Mouse (Mus musculus): ENCODE results near the gene Cd19. TPM values are rescaled to one million over a fixed set of nuclear protein-coding genes. Genes with fewer than 3 reads are reported as not detected.

The Cd19 gene
- total and polyA plus RNA-seq, 2 experiments: 0.18 to 1.7 TPM

- Histone ChIP-seq H3K36me3 (ENCODE audit: control insufficient read depth, insufficient read depth, low read length) (no peaks in the 10 kb centered on the region), H3K27me3 (ENCODE audit: control insufficient read depth, insufficient read depth, low read length) (no peaks in the 10 kb centered on the region), H3K4me1 (ENCODE audit: control insufficient read depth, insufficient read depth, low read length) (no peaks in the 10 kb centered on the region), H3K79me2 (ENCODE audit: control insufficient read depth, insufficient read depth, low read length) (no peaks in the 10 kb centered on the region), H3K9ac (ENCODE audit: low read depth, low read length) (no peak overlapping the region), H3K27ac (replicated peaks; ENCODE audit: insufficient read depth, low read depth, low read length) (no peak overlapping the region), H3K4me3 (ENCODE audit: insufficient read depth, low read depth, low read length) (no peak overlapping the region)
- no peak for DNase-seq (ENCODE audit: extremely low read depth, low read depth, low spot score)
- TF ChIP-seq CTCF (IDR thresholded peaks at IDR 0.05; ENCODE audit: low read depth, low read length): no peak
- no peak for TF ChIP-seq POLR2A (IDR thresholded peaks at IDR 0.05; ENCODE audit: extremely low read depth, insufficient read depth, low read length)
- 85% methylated on average over 11 of the region's 11 CpGs for WGBS
Measured at GRCm38 (mm10) chr7:126458844-126459618, 44.3 kb upstream of the Cd19 start.

GRCm38 (mm10) chr7:126458225-126458624 is 43.5 kb upstream of the Cd19 start:
- Histone ChIP-seq H3K27ac (replicated peaks; ENCODE audit: insufficient read depth, low read depth, low read length) (no peak overlapping the region), H3K4me1 (ENCODE audit: control insufficient read depth, insufficient read depth, low read length) (no peaks in the 10 kb centered on the region), H3K4me3 (ENCODE audit: insufficient read depth, low read depth, low read length) (no peak overlapping the region), H3K36me3 (ENCODE audit: control insufficient read depth, insufficient read depth, low read length) (no peaks in the 10 kb centered on the region), H3K27me3 (ENCODE audit: control insufficient read depth, insufficient read depth, low read length) (no peaks in the 10 kb centered on the region), H3K9ac (ENCODE audit: low read depth, low read length) (no peak overlapping the region), H3K79me2 (ENCODE audit: control insufficient read depth, insufficient read depth, low read length) (no peaks in the 10 kb centered on the region)
- no peak for TF ChIP-seq CTCF (IDR thresholded peaks at IDR 0.05; ENCODE audit: low read depth, low read length)
- no peak for TF ChIP-seq POLR2A (IDR thresholded peaks at IDR 0.05; ENCODE audit: extremely low read depth, insufficient read depth, low read length)
- WGBS: 89% methylated on average over 5 of the region's 5 CpGs
- DNase-seq (ENCODE audit: extremely low read depth, low read depth, low spot score): no peak

GRCm38 (mm10) chr7:126456382-126457266 is 41.9 kb upstream of the Cd19 start:
- DNase-seq (ENCODE audit: extremely low read depth, low read depth, low spot score): no peak
- H3K9ac ChIP-seq (ENCODE audit: low read depth, low read length): no peak overlapping the region
- no peaks in the 10 kb centered on the region for H3K36me3 ChIP-seq (ENCODE audit: control insufficient read depth, insufficient read depth, low read length)
- 86% methylated on average over 17 of the region's 17 CpGs for WGBS
- no peaks in the 10 kb centered on the region for H3K4me1 ChIP-seq (ENCODE audit: control insufficient read depth, insufficient read depth, low read length)
- H3K27ac ChIP-seq (replicated peaks; ENCODE audit: insufficient read depth, low read depth, low read length): no peak overlapping the region
- TF ChIP-seq CTCF (IDR thresholded peaks at IDR 0.05; ENCODE audit: low read depth, low read length) (no peak), POLR2A (IDR thresholded peaks at IDR 0.05; ENCODE audit: extremely low read depth, insufficient read depth, low read length) (no peak)
- H3K79me2 ChIP-seq (ENCODE audit: control insufficient read depth, insufficient read depth, low read length): no peaks in the 10 kb centered on the region
- H3K4me3 ChIP-seq (ENCODE audit: insufficient read depth, low read depth, low read length): no peak overlapping the region
- no peaks in the 10 kb centered on the region for H3K27me3 ChIP-seq (ENCODE audit: control insufficient read depth, insufficient read depth, low read length)

GRCm38 (mm10) chr7:126455242-126455641 is 40.6 kb upstream of the Cd19 start:
- Histone ChIP-seq H3K4me1 (ENCODE audit: control insufficient read depth, insufficient read depth, low read length) (no peaks in the 10 kb centered on the region), H3K9ac (ENCODE audit: low read depth, low read length) (no peak overlapping the region), H3K4me3 (ENCODE audit: insufficient read depth, low read depth, low read length) (no peak overlapping the region), H3K27ac (replicated peaks; ENCODE audit: insufficient read depth, low read depth, low read length) (no peak overlapping the region), H3K27me3 (ENCODE audit: control insufficient read depth, insufficient read depth, low read length) (no peaks in the 10 kb centered on the region), H3K36me3 (ENCODE audit: control insufficient read depth, insufficient read depth, low read length) (no peaks in the 10 kb centered on the region), H3K79me2 (ENCODE audit: control insufficient read depth, insufficient read depth, low read length) (no peaks in the 10 kb centered on the region)
- no peak for DNase-seq (ENCODE audit: extremely low read depth, low read depth, low spot score)
- TF ChIP-seq CTCF (IDR thresholded peaks at IDR 0.05; ENCODE audit: low read depth, low read length) (no peak), POLR2A (IDR thresholded peaks at IDR 0.05; ENCODE audit: extremely low read depth, insufficient read depth, low read length) (no peak)
- WGBS: 60% methylated on average over 2 of the region's 2 CpGs

GRCm38 (mm10) chr7:126453861-126454260 is 39.2 kb upstream of the Cd19 start:
- no peaks in the 10 kb centered on the region for H3K79me2 ChIP-seq (ENCODE audit: control insufficient read depth, insufficient read depth, low read length)
- 73% methylated on average over 7 of the region's 7 CpGs for WGBS
- no peak overlapping the region for H3K4me3 ChIP-seq (ENCODE audit: insufficient read depth, low read depth, low read length)
- H3K27ac ChIP-seq (replicated peaks; ENCODE audit: insufficient read depth, low read depth, low read length): no peak overlapping the region
- TF ChIP-seq POLR2A (IDR thresholded peaks at IDR 0.05; ENCODE audit: extremely low read depth, insufficient read depth, low read length) (no peak), CTCF (IDR thresholded peaks at IDR 0.05; ENCODE audit: low read depth, low read length) (no peak)
- no peaks in the 10 kb centered on the region for H3K27me3 ChIP-seq (ENCODE audit: control insufficient read depth, insufficient read depth, low read length)
- no peaks in the 10 kb centered on the region for H3K36me3 ChIP-seq (ENCODE audit: control insufficient read depth, insufficient read depth, low read length)
- H3K4me1 ChIP-seq (ENCODE audit: control insufficient read depth, insufficient read depth, low read length): no peaks in the 10 kb centered on the region
- no peak overlapping the region for H3K9ac ChIP-seq (ENCODE audit: low read depth, low read length)
- DNase-seq (ENCODE audit: extremely low read depth, low read depth, low spot score): no peak
